Mouse (Mus musculus) MEL (cell line): ENCODE measurements around the gene Slc24a4.

Source experiments
- CTCF ChIP-seq, 3 experiments: IDR thresholded peaks in 2 of 3; conservative IDR thresholded peaks in 1 of 3; 2 replicates each; pipeline ENCODE4 v1.5.1; 2011 to 2012; ENCODE audit warnings: low read length in 3 of 3, low read depth in 2 of 3, mild to moderate bottlenecking in 2 of 3, improper control_type of control experiment in 1 of 3, inconsistent platforms in 1 of 3, mixed read lengths in 1 of 3, moderate library complexity in 1 of 3; ENCODE audit not compliant: control insufficient read depth in 1 of 3, insufficient read depth in 1 of 3, poor library complexity in 1 of 3, severe bottlenecking in 1 of 3
- E2F4 ChIP-seq: IDR thresholded peaks from 2 replicates; pipeline ENCODE4 v1.6.1; 2011; ENCODE audit warnings: low read depth, low read length, improper control_type of control experiment, borderline replicate concordance
- HCFC1 ChIP-seq: IDR thresholded peaks from 2 replicates; pipeline ENCODE4 v1.6.1; 2012; ENCODE audit warnings: low read depth, mild to moderate bottlenecking, inconsistent platforms, low read length, improper control_type of control experiment, moderate library complexity
- MYB ChIP-seq: IDR thresholded peaks from 2 replicates; pipeline ENCODE4 v1.6.1; 2011; ENCODE audit warnings: mild to moderate bottlenecking, low read depth, low read length, improper control_type of control experiment
- POLR2A ChIP-seq, 2 experiments: IDR thresholded peaks; 2 replicates each; pipeline ENCODE4 v1.6.1; 2011 to 2012; ENCODE audit warnings: low read length in 2 of 2, mild to moderate bottlenecking in 2 of 2, control low read depth in 1 of 2, improper control_type of control experiment in 1 of 2, low read depth in 1 of 2, moderate library complexity in 1 of 2; ENCODE audit not compliant: control insufficient read depth in 1 of 2, insufficient read depth in 1 of 2, poor library complexity in 1 of 2
- POLR2AphosphoS5 ChIP-seq: IDR thresholded peaks from 2 replicates; pipeline ENCODE4 v1.6.1; 2012; ENCODE audit warnings: low read depth, borderline replicate concordance, mild to moderate bottlenecking, inconsistent platforms, low read length, moderate library complexity, mixed read lengths
- TAL1 ChIP-seq: IDR thresholded peaks from 2 replicates; pipeline ENCODE4 v1.6.1; 2012; ENCODE audit warnings: mild to moderate bottlenecking, inconsistent platforms, low read length, moderate library complexity, mixed read lengths
- TBP ChIP-seq: IDR thresholded peaks from 2 replicates; pipeline ENCODE4 v1.8.0; 2011; ENCODE audit warnings: low read depth, low read length, improper control_type of control experiment

DNA sequence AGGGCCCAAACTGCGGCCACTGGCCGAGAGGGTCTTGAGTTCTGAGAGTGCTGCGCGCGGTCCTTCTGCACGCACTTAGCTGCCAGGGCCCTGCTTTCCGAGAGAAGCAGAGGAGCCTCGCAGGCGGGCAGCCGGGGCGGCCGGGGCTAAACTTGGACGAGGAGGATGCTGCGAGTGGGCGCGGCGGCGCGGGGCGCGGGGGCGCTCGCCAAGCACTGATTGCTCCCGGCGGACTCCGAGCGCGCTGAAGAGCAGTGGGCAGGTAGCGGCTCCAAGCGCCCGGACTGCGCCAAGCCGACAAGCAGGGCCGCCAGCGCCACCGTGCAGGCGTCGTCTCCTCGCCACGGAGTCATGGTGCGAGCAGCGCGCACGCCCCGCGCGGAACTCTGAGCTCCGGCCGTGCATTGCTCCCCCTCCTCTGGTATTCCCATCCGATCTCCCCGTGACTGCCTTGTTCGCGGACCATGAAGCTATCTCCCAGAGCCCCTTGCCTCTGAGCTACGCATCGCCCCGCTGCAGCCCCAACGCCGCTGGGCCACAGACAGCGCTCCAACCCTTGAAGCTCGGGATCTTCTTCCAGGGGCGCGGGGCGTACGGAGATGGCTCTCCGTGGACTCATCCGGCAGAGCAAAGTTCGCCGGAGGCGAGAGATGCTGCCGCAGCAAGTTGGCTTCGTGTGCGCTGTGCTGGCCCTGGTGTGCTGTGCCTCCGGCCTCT is 416 bp downstream of the Slc24a4 start:
- TF ChIP-seq POLR2AphosphoS5 (no peak), CTCF (IDR thresholded peaks at IDR 0.05 in 2 of 3, conservative IDR thresholded peaks at IDR 0.05 in 1 of 3; ENCODE audit: control insufficient read depth in 1 of 3, insufficient read depth in 1 of 3, low read depth in 2 of 3, low read length in 3 of 3, poor library complexity in 1 of 3, severe bottlenecking in 1 of 3) (no peak), TAL1 (no peak), MYB (no peak), TBP (no peak), POLR2A (IDR thresholded peaks at IDR 0.05; ENCODE audit: control insufficient read depth in 1 of 2, insufficient read depth in 1 of 2, low read depth in 1 of 2, low read length in 2 of 2, poor library complexity in 1 of 2) (no peak), E2F4 (no peak), HCFC1 (no peak)
